Mouse (Mus musculus) MEL (cell line): ENCODE measurements at regions not wholly inside any gene's neighbourhood (a gene's known extent, or its start where the extent isn't known, plus 50 kb on each side); places are given as distances from the start of the nearest gene placed in this dataset.

Experiments used
- DNase-seq: peaks from one replicate; pipeline ENCODE4 v3.0.0; 2011; ENCODE audit warnings: low read depth, low spot score
- H3K27ac ChIP-seq: 2 replicates; pipeline ENCODE4 v1.5.1; 2012; ENCODE audit warnings: low read depth, mild to moderate bottlenecking, control low read depth, low read length, moderate library complexity; ENCODE audit not compliant: control insufficient read depth
- H3K27me3 ChIP-seq, 2 experiments: fragments of 150-350 bp in 1 of 2; sonication (generic) in 1 of 2; 2 replicates each; pipeline ENCODE4 v1.6.1; 2012; ENCODE audit warnings: low read length in 2 of 2, mild to moderate bottlenecking in 2 of 2, improper control_type of control experiment in 1 of 2, moderate library complexity in 1 of 2; ENCODE audit not compliant: insufficient read depth in 2 of 2, control insufficient read depth in 1 of 2
- H3K36me3 ChIP-seq, 2 experiments: 2 replicates each; pipeline ENCODE4 v1.6.1; 2012 to 2014; ENCODE audit warnings: low read length in 2 of 2, improper control_type of control experiment in 1 of 2, inconsistent platforms in 1 of 2, mild to moderate bottlenecking in 1 of 2; ENCODE audit not compliant: insufficient read depth in 2 of 2, control insufficient read depth in 1 of 2
- H3K4me1 ChIP-seq, 2 experiments: fragments of 150-350 bp in 1 of 2; sonication (generic) in 1 of 2; 2 replicates each; pipeline ENCODE4 v1.6.1; 2012; ENCODE audit warnings: low read length in 2 of 2, improper control_type of control experiment in 1 of 2, mild to moderate bottlenecking in 1 of 2; ENCODE audit not compliant: insufficient read depth in 2 of 2, control insufficient read depth in 1 of 2
- H3K4me3 ChIP-seq, 2 experiments: fragments of 150-350 bp in 1 of 2; sonication (generic) in 1 of 2; 2 replicates each; pipeline ENCODE4 v1.5.1; 2012; ENCODE audit warnings: low read depth in 2 of 2, low read length in 2 of 2, mild to moderate bottlenecking in 2 of 2, moderate library complexity in 2 of 2, control low read depth in 1 of 2, improper control_type of control experiment in 1 of 2; ENCODE audit not compliant: control insufficient read depth in 1 of 2, insufficient read depth in 1 of 2
- H3K79me2 ChIP-seq: 2 replicates; pipeline ENCODE4 v1.6.1; 2012; ENCODE audit warnings: mild to moderate bottlenecking, low read length, moderate library complexity; ENCODE audit not compliant: control insufficient read depth, poor library complexity, insufficient read depth
- H3K9ac ChIP-seq: 2 replicates; pipeline ENCODE4 v1.6.1; 2012; ENCODE audit warnings: low read depth, mild to moderate bottlenecking, control low read depth, low read length, moderate library complexity; ENCODE audit not compliant: control insufficient read depth, poor library complexity, severe bottlenecking
- H3K9me3 ChIP-seq: fragments of 150-350 bp; sonication (generic); replicated peaks from 2 replicates; pipeline ENCODE4 v1.6.1; 2012; ENCODE audit warnings: mild to moderate bottlenecking, low read length, improper control_type of control experiment, moderate library complexity; ENCODE audit not compliant: insufficient read depth
- BHLHE40 ChIP-seq: IDR thresholded peaks from 2 replicates; pipeline ENCODE4 v1.6.1; 2012; ENCODE audit warnings: low read depth, mild to moderate bottlenecking, inconsistent platforms, low read length, improper control_type of control experiment, borderline replicate concordance
- CHD1 ChIP-seq: IDR thresholded peaks from 2 replicates; pipeline ENCODE4 v1.6.1; 2012; ENCODE audit warnings: low read depth, mild to moderate bottlenecking, inconsistent platforms, low read length, improper control_type of control experiment
- CHD2 ChIP-seq: IDR thresholded peaks from 2 replicates; pipeline ENCODE4 v1.6.1; 2011; ENCODE audit warnings: low read length, improper control_type of control experiment
- CTCF ChIP-seq, 3 experiments: IDR thresholded peaks in 2 of 3; conservative IDR thresholded peaks in 1 of 3; 2 replicates each; pipeline ENCODE4 v1.5.1; 2011 to 2012; ENCODE audit warnings: low read length in 3 of 3, low read depth in 2 of 3, mild to moderate bottlenecking in 2 of 3, improper control_type of control experiment in 1 of 3, inconsistent platforms in 1 of 3, mixed read lengths in 1 of 3, moderate library complexity in 1 of 3; ENCODE audit not compliant: control insufficient read depth in 1 of 3, insufficient read depth in 1 of 3, poor library complexity in 1 of 3, severe bottlenecking in 1 of 3
- ELF1 ChIP-seq: IDR thresholded peaks from 2 replicates; pipeline ENCODE4 v1.6.1; 2014; ENCODE audit warnings: low read depth, mild to moderate bottlenecking, inconsistent platforms, low read length, improper control_type of control experiment, moderate library complexity
- EP300 ChIP-seq, 2 experiments: IDR thresholded peaks; 2 replicates each; pipeline ENCODE4 v1.6.1; 2011; ENCODE audit warnings: improper control_type of control experiment in 2 of 2, low read length in 2 of 2, low read depth in 1 of 2, mild to moderate bottlenecking in 1 of 2
- GABPA ChIP-seq: IDR thresholded peaks from 2 replicates; pipeline ENCODE4 v1.6.1; 2012; ENCODE audit warnings: low read depth, mild to moderate bottlenecking, inconsistent platforms, low read length, improper control_type of control experiment, moderate library complexity
- GATA1 ChIP-seq: IDR thresholded peaks from 2 replicates; pipeline ENCODE4 v1.6.1; 2011; ENCODE audit warnings: low read depth, low read length, improper control_type of control experiment
- HCFC1 ChIP-seq: IDR thresholded peaks from 2 replicates; pipeline ENCODE4 v1.6.1; 2012; ENCODE audit warnings: low read depth, mild to moderate bottlenecking, inconsistent platforms, low read length, improper control_type of control experiment, moderate library complexity
- JUND ChIP-seq: IDR thresholded peaks from 2 replicates; pipeline ENCODE4 v1.6.1; 2011; ENCODE audit warnings: low read depth, mild to moderate bottlenecking, improper control_type of control experiment, low read length
- KAT2A ChIP-seq: conservative IDR thresholded peaks from 2 replicates; pipeline ENCODE4 v1.6.1; 2012; ENCODE audit warnings: low read depth, low read length, improper control_type of control experiment, inconsistent platforms
- MAZ ChIP-seq: IDR thresholded peaks from 2 replicates; pipeline ENCODE4 v1.6.1; 2012; ENCODE audit warnings: low read depth, mild to moderate bottlenecking, inconsistent platforms, low read length, improper control_type of control experiment
- MEF2A ChIP-seq: IDR thresholded peaks from 2 replicates; pipeline ENCODE4 v1.6.1; 2014; ENCODE audit warnings: low read depth, mild to moderate bottlenecking, inconsistent platforms, low read length, improper control_type of control experiment; ENCODE audit not compliant: poor library complexity, insufficient replicate concordance, severe bottlenecking; ENCODE audit errors: extremely low read depth
- NRF1 ChIP-seq: IDR thresholded peaks from 2 replicates; pipeline ENCODE4 v1.6.1; 2014; ENCODE audit warnings: low read depth, mild to moderate bottlenecking, inconsistent platforms, low read length, improper control_type of control experiment, moderate library complexity; ENCODE audit not compliant: poor library complexity, insufficient read depth, severe bottlenecking
- POLR2AphosphoS2 ChIP-seq: IDR thresholded peaks from 2 replicates; pipeline ENCODE4 v1.6.1; 2011; ENCODE audit warnings: low read length, improper control_type of control experiment
- RAD21 ChIP-seq: IDR thresholded peaks from 2 replicates; pipeline ENCODE4 v1.6.1; 2011; ENCODE audit warnings: mild to moderate bottlenecking, low read depth, low read length, improper control_type of control experiment
- TBP ChIP-seq: IDR thresholded peaks from 2 replicates; pipeline ENCODE4 v1.8.0; 2011; ENCODE audit warnings: low read depth, low read length, improper control_type of control experiment
- UBTF ChIP-seq: IDR thresholded peaks from 2 replicates; pipeline ENCODE4 v1.6.1; 2012; ENCODE audit warnings: low read depth, mild to moderate bottlenecking, inconsistent platforms, low read length, improper control_type of control experiment, moderate library complexity, borderline replicate concordance; ENCODE audit not compliant: insufficient read depth
- USF1 ChIP-seq: IDR thresholded peaks from 2 replicates; pipeline ENCODE4 v1.6.1; 2014; ENCODE audit warnings: low read depth, mild to moderate bottlenecking, inconsistent platforms, low read length, improper control_type of control experiment, moderate library complexity
- ZMIZ1 ChIP-seq: IDR thresholded peaks from 2 replicates; pipeline ENCODE4 v1.6.1; 2012; ENCODE audit warnings: low read depth, mild to moderate bottlenecking, inconsistent platforms, low read length, improper control_type of control experiment, moderate library complexity

GRCm38 (mm10) chr1:185601166-185601565 lies 146.5 kb downstream of the Slc30a10 start:
- no peaks in the 10 kb centered on the region for H3K36me3 ChIP-seq
- no peak for DNase-seq
- H3K27me3 ChIP-seq: no peaks in the 10 kb centered on the region
- no peak overlapping the region for H3K9ac ChIP-seq
- no peak overlapping the region for H3K27ac ChIP-seq
- H3K4me1 ChIP-seq: no peaks in the 10 kb centered on the region
- TF ChIP-seq ZMIZ1: no peak
- no peak for TF ChIP-seq CHD2
- no peaks in the 10 kb centered on the region for H3K9me3 ChIP-seq
- no peaks in the 10 kb centered on the region for H3K79me2 ChIP-seq
- H3K4me3 ChIP-seq: no peak overlapping the region

- Histone ChIP-seq H3K36me3 (no peaks in the 10 kb centered on the region), H3K79me2 (no peaks in the 10 kb centered on the region), H3K9ac (no peak overlapping the region), H3K4me1 (no peaks in the 10 kb centered on the region), H3K27ac (no peak overlapping the region), H3K9me3 (no peaks in the 10 kb centered on the region), H3K4me3 (no peak overlapping the region), H3K27me3 (no peaks in the 10 kb centered on the region)
- TF ChIP-seq JUND (no peak), EP300 (IDR thresholded peaks at IDR 0.05; ENCODE audit: low read depth in 1 of 2, low read length in 2 of 2) (no peak), RAD21 (no peak), CHD1 (no peak), MAZ (no peak), ELF1 (no peak), KAT2A (no peak), BHLHE40 (no peak), HCFC1 (no peak), ZMIZ1 (no peak), CTCF (IDR thresholded peaks at IDR 0.05 in 2 of 3, conservative IDR thresholded peaks at IDR 0.05 in 1 of 3; ENCODE audit: control insufficient read depth in 1 of 3, insufficient read depth in 1 of 3, low read depth in 2 of 3, low read length in 3 of 3, poor library complexity in 1 of 3, severe bottlenecking in 1 of 3) (no peak), UBTF (no peak), GABPA (no peak), POLR2AphosphoS2 (no peak), NRF1 (no peak), TBP (no peak), USF1 (no peak), GATA1 (no peak), MEF2A (no peak)
- DNase-seq: no peak
Measured at GRCm38 (mm10) chr1:185605996-185606395, 151.3 kb downstream of the Slc30a10 start.
